Mouse (Mus musculus) midbrain, embryonic 15.5 days (tissue): ENCODE measurements around the gene Tnfrsf1b. TPM values are rescaled to one million over a fixed set of nuclear protein-coding genes. Genes with fewer than 3 reads are reported as not detected.

Experiments used
- ATAC-seq: fragments of 200-750 bp; cut with Nextera tagmentation; replicated peaks from 2 replicates; pipeline ENCODE4 v1.8.0; 2017; ENCODE audit warnings: moderate TSS enrichment
- H3K27ac ChIP-seq: fragments of 300-500 bp; sonication (generic); 2 replicates; pipeline ENCODE4 v1.5.1; 2015; ENCODE audit warnings: mild to moderate bottlenecking, inconsistent platforms
- H3K27me3 ChIP-seq: fragments of 300-500 bp; sonication (generic); replicated peaks from 2 replicates; pipeline ENCODE4 v1.6.1; 2015; ENCODE audit warnings: inconsistent platforms
- H3K36me3 ChIP-seq: fragments of 300-500 bp; sonication (generic); replicated peaks from 2 replicates; pipeline ENCODE4 v1.6.1; 2015; ENCODE audit warnings: inconsistent platforms
- H3K4me1 ChIP-seq: fragments of 300-500 bp; sonication (generic); 2 replicates; pipeline ENCODE4 v1.6.1; 2015; ENCODE audit warnings: inconsistent platforms
- H3K4me2 ChIP-seq: fragments of 300-500 bp; sonication (generic); 2 replicates; pipeline ENCODE4 v1.6.1; 2015; ENCODE audit warnings: inconsistent platforms, mild to moderate bottlenecking, moderate library complexity
- H3K4me3 ChIP-seq: fragments of 300-500 bp; sonication (generic); 2 replicates; pipeline ENCODE4 v1.5.1; 2015; ENCODE audit warnings: mild to moderate bottlenecking, inconsistent platforms
- H3K9ac ChIP-seq: fragments of 300-500 bp; sonication (generic); 2 replicates; pipeline ENCODE4 v1.6.1; 2015; ENCODE audit warnings: mild to moderate bottlenecking, inconsistent platforms
- H3K9me3 ChIP-seq: fragments of 300-500 bp; sonication (generic); 2 replicates; pipeline ENCODE4 v1.6.1; 2016; ENCODE audit warnings: inconsistent platforms
- WGBS: fragments of 180-500 bp; shearing (Covaris S2); methylation state at CpG from one replicate; pipeline ENCODE4 v1.1.7; 2015; ENCODE audit warnings: mixed read lengths; 5-methylcytosine and 5-hydroxymethylcytosine counted together
- polyA plus RNA-seq: library from polyadenylated mRNA; unstranded; fragments of >200 nt; fragmentation: Nextera tagmentation; extraction: Ambion mirVana; gene quantifications from 2 replicates; pipeline ENCODE4 v1.2.1, GENCODE M21; 2015

Gene Tnfrsf1b
- polyA plus RNA-seq, 1 experiment from 2014 or later = 3.1 TPM

- H3K4me3 ChIP-seq = no peak overlapping the region
- no peaks in the 10 kb centered on the region for H3K27me3 ChIP-seq
- H3K36me3 ChIP-seq = no peaks in the 10 kb centered on the region
- ATAC-seq = no peak
- WGBS = 78% methylated on average over 2 of the region's 2 CpGs
- H3K4me1 ChIP-seq = peaks cover 14% of the 10 kb centered on the region; the same call in 1 of the 2 replicates
- no peak overlapping the region for H3K9ac ChIP-seq
- H3K4me2 ChIP-seq = no peak overlapping the region
- no peak overlapping the region for H3K27ac ChIP-seq
- H3K9me3 ChIP-seq = no peaks in the 10 kb centered on the region
Measured at GRCm38 (mm10) chr4:145211076-145211475, 35.6 kb downstream of the Tnfrsf1b start.

GRCm38 (mm10) chr4:145210564-145210963 is 36.1 kb downstream of the Tnfrsf1b start:
- H3K9me3 ChIP-seq = no peaks in the 10 kb centered on the region
- WGBS = 89% methylated on average over 5 of the region's 5 CpGs
- no peaks in the 10 kb centered on the region for H3K27me3 ChIP-seq
- H3K27ac ChIP-seq = no peak overlapping the region
- ATAC-seq = no peak
- H3K4me3 ChIP-seq = no peak overlapping the region
- no peaks in the 10 kb centered on the region for H3K36me3 ChIP-seq
- no peak overlapping the region for H3K9ac ChIP-seq
- H3K4me1 ChIP-seq = peaks cover 14% of the 10 kb centered on the region; the same call in 1 of the 2 replicates
- no peak overlapping the region for H3K4me2 ChIP-seq

- ATAC-seq = no peak
- H3K27ac ChIP-seq = no peak overlapping the region
- no peaks in the 10 kb centered on the region for H3K36me3 ChIP-seq
- H3K4me2 ChIP-seq = no peak overlapping the region
- no peaks in the 10 kb centered on the region for H3K27me3 ChIP-seq
- 42% methylated on average over 5 of the region's 5 CpGs for WGBS
- no peaks in the 10 kb centered on the region for H3K9me3 ChIP-seq
- H3K4me1 ChIP-seq = peaks cover 9% of the 10 kb centered on the region; the same call in 1 of the 2 replicates
- H3K4me3 ChIP-seq = no peak overlapping the region
- H3K9ac ChIP-seq = no peak overlapping the region
Measured at GRCm38 (mm10) chr4:145209690-145210088, 37.0 kb downstream of the Tnfrsf1b start.

- no peak overlapping the region for H3K27ac ChIP-seq
- no peak overlapping the region for H3K4me3 ChIP-seq
- H3K9me3 ChIP-seq = no peaks in the 10 kb centered on the region
- H3K9ac ChIP-seq = no peak overlapping the region
- H3K36me3 ChIP-seq = no peaks in the 10 kb centered on the region
- H3K27me3 ChIP-seq = no peaks in the 10 kb centered on the region
- 80% methylated on average over 6 of the region's 6 CpGs for WGBS
- ATAC-seq = no peak
- H3K4me2 ChIP-seq = no peak overlapping the region
- peaks cover 4% of the 10 kb centered on the region; the same call in 1 of the 2 replicates for H3K4me1 ChIP-seq
Measured at GRCm38 (mm10) chr4:145209076-145209689, 37.5 kb downstream of the Tnfrsf1b start.

- ATAC-seq = no peak
- no peak overlapping the region for H3K4me2 ChIP-seq
- whole genome bisulfite sequencing = 86% methylated on average over 3 of the region's 3 CpGs
- H3K9me3 ChIP-seq = no peaks in the 10 kb centered on the region
- H3K27me3 ChIP-seq = no peaks in the 10 kb centered on the region
- H3K27ac ChIP-seq = no peak overlapping the region
- H3K9ac ChIP-seq = no peak overlapping the region
- H3K36me3 ChIP-seq = no peaks in the 10 kb centered on the region
- no peaks in the 10 kb centered on the region for H3K4me1 ChIP-seq
- H3K4me3 ChIP-seq = no peak overlapping the region
Measured at GRCm38 (mm10) chr4:145207718-145208371, 38.8 kb downstream of the Tnfrsf1b start.

GRCm38 (mm10) chr4:145204779-145205178 is 41.9 kb downstream of the Tnfrsf1b start:
- Histone ChIP-seq H3K36me3 (no peaks in the 10 kb centered on the region), H3K27ac (no peak overlapping the region), H3K4me3 (no peak overlapping the region), H3K27me3 (no peaks in the 10 kb centered on the region), H3K9ac (no peak overlapping the region), H3K4me2 (no peak overlapping the region), H3K4me1 (no peaks in the 10 kb centered on the region), H3K9me3 (no peaks in the 10 kb centered on the region)
- no peak for ATAC-seq
- 91% methylated on average over 8 of the region's 8 CpGs for WGBS

- Histone ChIP-seq H3K4me3 (no peak overlapping the region), H3K9me3 (no peaks in the 10 kb centered on the region), H3K36me3 (no peaks in the 10 kb centered on the region), H3K4me2 (no peak overlapping the region), H3K27ac (no peak overlapping the region), H3K4me1 (no peaks in the 10 kb centered on the region), H3K27me3 (no peaks in the 10 kb centered on the region), H3K9ac (no peak overlapping the region)
- 79% methylated on average over 2 of the region's 2 CpGs for WGBS
- no peak for ATAC-seq
Measured at GRCm38 (mm10) chr4:145203305-145203704, 43.4 kb downstream of the Tnfrsf1b start.

- no peak for ATAC-seq
- WGBS = 84% methylated on average over 3 of the region's 3 CpGs
- no peaks in the 10 kb centered on the region for H3K36me3 ChIP-seq
Measured at GRCm38 (mm10) chr4:145201424-145201823, 45.2 kb downstream of the Tnfrsf1b start.

GRCm38 (mm10) chr4:145199982-145200699 is 46.5 kb downstream of the Tnfrsf1b start:
- Histone ChIP-seq H3K27ac (no peak overlapping the region), H3K9ac (no peak overlapping the region), H3K4me2 (no peak overlapping the region), H3K4me3 (no peak overlapping the region), H3K9me3 (no peaks in the 10 kb centered on the region), H3K4me1 (no peaks in the 10 kb centered on the region), H3K27me3 (no peaks in the 10 kb centered on the region), H3K36me3 (no peaks in the 10 kb centered on the region)
- no peak for ATAC-seq
- WGBS = 48% methylated on average over 11 of the region's 11 CpGs

More at GRCm38 (mm10) chr4:145201424-145201823, 45.2 kb downstream of the Tnfrsf1b start:
- Histone ChIP-seq H3K9me3 (no peaks in the 10 kb centered on the region), H3K4me2 (no peak overlapping the region), H3K4me1 (no peaks in the 10 kb centered on the region), H3K4me3 (no peak overlapping the region), H3K9ac (no peak overlapping the region), H3K27ac (no peak overlapping the region), H3K27me3 (no peaks in the 10 kb centered on the region)

- H3K4me1 ChIP-seq = peaks cover 18% of the 10 kb centered on the region
- no peak overlapping the region for H3K27ac ChIP-seq
- no peaks in the 10 kb centered on the region for H3K36me3 ChIP-seq
- no peak overlapping the region for H3K4me3 ChIP-seq
- no peaks in the 10 kb centered on the region for H3K9me3 ChIP-seq
- ATAC-seq = no peak
- H3K9ac ChIP-seq = no peak overlapping the region
- H3K27me3 ChIP-seq = no peaks in the 10 kb centered on the region
- no peak overlapping the region for H3K4me2 ChIP-seq
- 82% methylated on average over 4 of the region's 4 CpGs for WGBS
Measured at GRCm38 (mm10) chr4:145196586-145196985, 50.1 kb downstream of the Tnfrsf1b start.

- H3K9ac ChIP-seq = no peak overlapping the region; the same call in 1 of the 2 replicates
- 16% methylated on average over 5 of the region's 5 CpGs for WGBS
- peak overlapping the region; percentile 37 for H3K4me2 ChIP-seq
- no peaks in the 10 kb centered on the region for H3K27me3 ChIP-seq
- peak overlapping the region; percentile 82 for H3K4me3 ChIP-seq
- ATAC-seq = no peak
- peaks cover 18% of the 10 kb centered on the region for H3K4me1 ChIP-seq
- H3K27ac ChIP-seq = no peak overlapping the region
- no peaks in the 10 kb centered on the region for H3K36me3 ChIP-seq
- H3K9me3 ChIP-seq = no peaks in the 10 kb centered on the region
Measured at GRCm38 (mm10) chr4:145195172-145195571, 51.5 kb downstream of the Tnfrsf1b start.

- peak within 1 kb of the TSS; percentile 82 for H3K4me3 ChIP-seq
- H3K27me3 ChIP-seq = no peaks in the 10 kb centered on the region
- H3K27ac ChIP-seq = peak within 1 kb of the TSS; percentile 81
- ATAC-seq = peak; percentile 97
- no peaks in the 10 kb centered on the region for H3K9me3 ChIP-seq
- H3K9ac ChIP-seq = peak within 1 kb of the TSS; percentile 83
- H3K4me2 ChIP-seq = peak within 1 kb of the TSS; percentile 81
- under 1% methylated on average over 53 of the region's 53 CpGs for WGBS
- H3K36me3 ChIP-seq = peaks cover 3% of the 10 kb centered on the region; the same call in 1 of the 2 replicates
- H3K4me1 ChIP-seq = peaks cover 18% of the 10 kb centered on the region
Measured at GRCm38 (mm10) chr4:145194559-145195162, 52.0 kb downstream of the Tnfrsf1b start, which contains the start of gene Vps13d. Vps13d (minus strand) TSS chr4:145195005.
